Mouse (Mus musculus): ENCODE data around the gene Spns2.

- TF ChIP-seq CTCF (IDR thresholded peaks at IDR 0.05) (no peak), EP300 (IDR thresholded peaks at IDR 0.05) (no peak)
These were observed 10.2 kb downstream of the Spns2 start for GRCm38 (mm10) chr11:72479499-72479898.

Measured in lung, postnatal 0 days (tissue).